Comparison of ENCODE assay signal across 8 mouse cellular contexts in the genomic region with DNA sequence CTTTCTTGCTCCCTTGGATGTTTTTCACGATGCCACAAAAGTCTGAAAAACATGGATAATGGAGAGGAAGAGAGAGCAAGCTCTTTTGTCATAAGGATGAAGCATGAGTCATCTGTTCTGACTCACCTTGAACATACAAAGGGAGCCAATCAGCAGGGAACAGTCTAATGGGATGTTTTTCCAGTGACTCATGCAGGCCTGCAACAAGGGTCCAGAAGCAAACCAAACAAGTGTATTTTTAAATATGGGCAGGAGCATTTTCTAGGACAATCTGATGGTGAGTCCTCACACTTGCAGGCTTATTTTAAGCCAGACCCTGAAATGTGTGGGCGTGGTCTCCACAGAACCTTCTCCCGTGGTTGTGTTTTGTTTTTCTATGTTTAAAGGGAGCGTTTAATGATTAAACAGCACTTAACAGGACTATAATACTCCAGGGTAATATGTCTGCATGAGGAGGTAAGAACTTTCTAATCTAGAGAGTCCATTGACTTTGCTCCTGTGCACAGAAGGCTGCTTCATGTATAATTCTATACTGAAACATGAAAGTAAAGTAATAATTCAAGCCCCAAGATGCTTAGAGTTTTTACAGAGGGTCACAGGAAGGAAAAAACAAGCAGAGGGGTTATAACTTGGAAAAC.
A peak's percentile ranks its signal among the peaks of the same experiment; 100 is the strongest.
DNase-seq lines count a peak whose midpoint lies in the region; ATAC-seq and TF ChIP-seq lines count a peak whose summit lies in the region.

No protein-coding gene starts in this region.

- 29% methylated on average over 4 of the region's 4 CpGs for WGBS in heart, embryonic 16.5 days
- whole genome bisulfite sequencing in lung, embryonic 14.5 days, result 64% methylated on average over 4 of the region's 4 CpGs

- no peaks in the 10 kb centered on the region for H3K27me3 ChIP-seq in heart, embryonic 16.5 days (ENCODE audit: control insufficient read depth, insufficient read depth, low read length)
- no peaks in the 10 kb centered on the region for H3K27me3 ChIP-seq in lung, embryonic 14.5 days (ENCODE audit: insufficient read depth, low read length)

- H3K9ac ChIP-seq in heart, embryonic 16.5 days (ENCODE audit: low read length), result peak overlapping the region; percentile 11; the same call in 1 of the 2 replicates
- H3K9ac ChIP-seq in lung, embryonic 14.5 days, result no peak overlapping the region

- peak overlapping the region; percentile 84 for H3K27ac ChIP-seq in heart, embryonic 16.5 days (ENCODE audit: low read length)
- no peak overlapping the region for H3K27ac ChIP-seq in lung, embryonic 14.5 days (ENCODE audit: low read depth)

- H3K9me3 ChIP-seq in heart, embryonic 16.5 days (replicated peaks; ENCODE audit: control insufficient read depth, low read length), result no peaks in the 10 kb centered on the region
- no peaks in the 10 kb centered on the region for H3K9me3 ChIP-seq in lung, embryonic 14.5 days (ENCODE audit: low read depth, low read length)

- no peak for DNase-seq in frontal cortex, postnatal 25 days (ENCODE audit: low spot score in 2 of 2)
- DNase-seq in Muller cell, postnatal 12 days (ENCODE audit: inconsistent ontology term), result peak; percentile 95
- peak; percentile 0 for DNase-seq in lung, embryonic 14.5 days
- DNase-seq in gastrocnemius, adult 18-20 months (ENCODE audit: low spot score), result no peak
- DNase-seq in layer of hippocampus, postnatal 25 days (ENCODE audit: extremely low spot score in 1 of 2, low spot score in 1 of 2), result no peak

- TF ChIP-seq CTCF in lung, embryonic 14.5 days (IDR thresholded peaks at IDR 0.05; ENCODE audit: low read depth), result no peak

- H3K4me3 ChIP-seq in heart, embryonic 16.5 days (ENCODE audit: low read length), result no peak overlapping the region
- H3K4me3 ChIP-seq in lung, embryonic 14.5 days (ENCODE audit: low read depth, low read length), result no peak overlapping the region

- peak overlapping the region; percentile 18 for H3K4me2 ChIP-seq in heart, embryonic 16.5 days (ENCODE audit: low read depth, low read length)
- no peak overlapping the region for H3K4me2 ChIP-seq in lung, embryonic 14.5 days

- H3K36me3 ChIP-seq in heart, embryonic 16.5 days (ENCODE audit: control insufficient read depth, insufficient read depth), result no peaks in the 10 kb centered on the region
- H3K36me3 ChIP-seq in lung, embryonic 14.5 days (ENCODE audit: insufficient read depth), result no peaks in the 10 kb centered on the region

- H3K4me1 ChIP-seq in heart, embryonic 16.5 days (ENCODE audit: control insufficient read depth, insufficient read depth, low read length), result peaks cover 12% of the 10 kb centered on the region
- H3K4me1 ChIP-seq in lung, embryonic 14.5 days (ENCODE audit: insufficient read depth), result no peaks in the 10 kb centered on the region

- ATAC-seq in frontal cortex, adult (ENCODE audit: low TSS enrichment), result peak; percentile 75
- peak; percentile 80 for ATAC-seq in heart, embryonic 16.5 days (replicated peaks; ENCODE audit: extremely low read depth, insufficient read depth, low FRiP score)
- no peak for ATAC-seq in lung, embryonic 14.5 days (ENCODE audit: insufficient read depth)
- ATAC-seq in monocyte, adult 5-6 weeks (replicated peaks; ENCODE audit: insufficient number of reproducible peaks, low FRiP score, low TSS enrichment, poor library complexity, severe bottlenecking), result no peak

Comparison
In these comparisons a context has a peak if more than half of its experiments do, and no peak if none do; other contexts are left out.
1. ATAC-seq: peak in frontal cortex, adult (single experiment) and heart, embryonic 16.5 days (single experiment); none in lung, embryonic 14.5 days (single experiment) and monocyte, adult 5-6 weeks (single experiment).
2. DNase-seq: peak in Muller cell, postnatal 12 days (single experiment) and lung, embryonic 14.5 days (single experiment); none in frontal cortex, postnatal 25 days (0 of 2), gastrocnemius, adult 18-20 months (single experiment) and layer of hippocampus, postnatal 25 days (0 of 2).